Mouse (Mus musculus): Measurements from ENCODE around the gene Ttc28.

Ttc28 gene

GRCm38 (mm10) chr5:111284420-111285175 is 405.0 kb downstream of the Ttc28 start:
- DNase-seq (ENCODE audit: low spot score), result no peak

GRCm38 (mm10) chr5:111287571-111287970 is 408.0 kb downstream of the Ttc28 start:
- no peak for DNase-seq (ENCODE audit: low spot score)

- no peak for DNase-seq (ENCODE audit: low spot score)
Observed at GRCm38 (mm10) chr5:111288486-111288885, 408.9 kb downstream of the Ttc28 start.

- no peak for DNase-seq (ENCODE audit: low spot score)
Observed at GRCm38 (mm10) chr5:111290071-111290470, 410.5 kb downstream of the Ttc28 start.

- no peak for DNase-seq (ENCODE audit: low spot score)
Observed at GRCm38 (mm10) chr5:111291639-111292038, 412.0 kb downstream of the Ttc28 start.

GRCm38 (mm10) chr5:111297801-111298200 is 418.2 kb downstream of the Ttc28 start:
- no peak for DNase-seq (ENCODE audit: low spot score)

- DNase-seq (ENCODE audit: low spot score), result no peak
Observed at GRCm38 (mm10) chr5:111298706-111299105, 419.1 kb downstream of the Ttc28 start.

GRCm38 (mm10) chr5:111300776-111301175 is 421.2 kb downstream of the Ttc28 start:
- no peak for DNase-seq (ENCODE audit: low spot score)

GRCm38 (mm10) chr5:111301736-111302135 is 422.1 kb downstream of the Ttc28 start:
- DNase-seq (ENCODE audit: low spot score), result no peak

- DNase-seq (ENCODE audit: low spot score), result no peak
Observed at GRCm38 (mm10) chr5:111304730-111305129, 425.1 kb downstream of the Ttc28 start.

- DNase-seq (ENCODE audit: low spot score), result no peak
Observed at GRCm38 (mm10) chr5:111310185-111310584, 430.6 kb downstream of the Ttc28 start.

- DNase-seq (ENCODE audit: low spot score), result no peak
Observed at GRCm38 (mm10) chr5:111313833-111314232, 434.2 kb downstream of the Ttc28 start.

GRCm38 (mm10) chr5:111315061-111315460 is 435.5 kb downstream of the Ttc28 start:
- DNase-seq (ENCODE audit: low spot score), result no peak

- DNase-seq (ENCODE audit: low spot score), result no peak
Observed at GRCm38 (mm10) chr5:111317526-111317925, 437.9 kb downstream of the Ttc28 start.

- DNase-seq (ENCODE audit: low spot score), result no peak
Observed at GRCm38 (mm10) chr5:111318946-111319345, 439.3 kb downstream of the Ttc28 start.

GRCm38 (mm10) chr5:111325813-111326212 is 446.2 kb downstream of the Ttc28 start:
- DNase-seq (ENCODE audit: low spot score), result no peak

GRCm38 (mm10) chr5:111327420-111327819 is 447.8 kb downstream of the Ttc28 start:
- no peak for DNase-seq (ENCODE audit: low spot score)

- no peak for DNase-seq (ENCODE audit: low spot score)
Observed at GRCm38 (mm10) chr5:111329782-111330416, 450.3 kb downstream of the Ttc28 start.

GRCm38 (mm10) chr5:111330417-111331098 is 451.0 kb downstream of the Ttc28 start, which contains the start of gene Pitpnb:
Gene Pitpnb, plus strand, starts transcription at chr5:111330763.
- DNase-seq (ENCODE audit: low spot score), result peak; percentile 98

GRCm38 (mm10) chr5:111331099-111331435 is 451.5 kb downstream of the Ttc28 start:
- no peak for DNase-seq (ENCODE audit: low spot score)

GRCm38 (mm10) chr5:111335939-111336691 is 456.5 kb downstream of the Ttc28 start:
- DNase-seq (ENCODE audit: low spot score), result no peak
